Mouse (Mus musculus): ENCODE results near the gene Tanc1.

DNA sequence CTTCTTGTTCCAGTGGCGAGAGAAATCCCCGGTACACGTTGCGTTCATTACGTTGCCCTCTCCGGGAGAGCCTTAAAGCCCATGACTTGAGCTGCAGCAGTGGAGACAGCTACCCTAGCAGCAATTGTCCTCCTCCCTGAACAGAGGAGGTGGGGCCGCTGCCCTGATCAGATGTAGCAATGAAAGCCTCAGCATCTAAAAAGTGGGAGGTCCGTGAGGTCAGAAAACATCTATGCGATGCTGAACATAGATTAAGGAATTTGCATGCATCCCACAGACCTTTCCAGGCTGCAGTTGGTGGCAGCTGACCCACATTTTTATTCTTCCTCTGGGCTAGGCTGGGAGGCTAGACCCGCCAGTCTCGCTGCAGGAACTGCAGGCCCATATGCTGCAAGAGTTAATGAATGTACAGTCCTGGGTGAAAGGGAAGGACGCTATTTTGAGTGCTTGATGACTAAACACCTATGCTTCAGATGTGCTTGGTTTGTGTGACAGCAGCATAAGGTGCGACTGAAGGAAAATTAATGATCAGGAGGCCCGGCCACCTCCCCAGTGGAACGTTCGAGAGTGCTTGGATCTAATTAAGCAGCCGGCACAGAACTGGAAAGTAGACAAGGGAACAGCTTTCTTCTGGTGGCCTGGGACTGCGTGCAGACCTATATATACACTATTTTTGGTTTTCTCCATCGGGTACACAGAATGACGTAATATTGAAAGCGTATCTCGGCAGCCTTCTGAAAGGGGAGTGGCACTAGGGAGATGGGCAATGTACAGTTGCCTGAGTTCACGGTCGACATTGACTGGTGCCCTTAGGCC is 107.0 kb downstream of the Tanc1 start:
- TF ChIP-seq CTCF (IDR thresholded peaks at IDR 0.05; ENCODE audit: insufficient read depth, low read depth, low read length) (no peak), POLR2A (IDR thresholded peaks at IDR 0.05; ENCODE audit: insufficient read depth, low read depth, low read length) (no peak)
